Mouse (Mus musculus): ENCODE measurements around the gene Snrnp200.

GRCm38 (mm10) chr2:127247592-127248333 lies 39.6 kb downstream of the Snrnp200 start, which contains the start of the genes Ciao1 and Tmem127:
- peak; percentile 62 for TF ChIP-seq POLR2A (IDR thresholded peaks at IDR 0.05; ENCODE audit: low read depth, low read length)
- TF ChIP-seq CTCF (IDR thresholded peaks at IDR 0.05; ENCODE audit: borderline replicate concordance, insufficient read depth, low read length) = no peak

Measured in embryonic fibroblast, embryonic 13.5 days (primary cell).